Mouse (Mus musculus) midbrain, embryonic 10.5 days (tissue): Measurements from ENCODE around the gene Abhd14a. TPM values are rescaled to one million over a fixed set of nuclear protein-coding genes. Genes with fewer than 3 reads are reported as not detected.

Experiments
- DNase-seq: peaks from one replicate; pipeline ENCODE4 v3.0.0-alpha.2; 2017; ENCODE audit warnings: low spot score
- H3K27ac ChIP-seq: fragments of 300-500 bp; sonication (generic); replicated peaks from 2 replicates; pipeline ENCODE4 v1.5.1; 2016; ENCODE audit warnings: mild to moderate bottlenecking
- H3K27me3 ChIP-seq: fragments of 300-500 bp; sonication (generic); 2 replicates; pipeline ENCODE4 v1.6.1; 2016; ENCODE audit warnings: low read depth, mild to moderate bottlenecking; ENCODE audit not compliant: poor library complexity, severe bottlenecking
- H3K36me3 ChIP-seq: fragments of 300-500 bp; sonication (generic); 2 replicates; pipeline ENCODE4 v1.6.1; 2016; ENCODE audit warnings: mild to moderate bottlenecking, moderate library complexity
- H3K4me1 ChIP-seq: fragments of 300-500 bp; sonication (generic); 2 replicates; pipeline ENCODE4 v1.6.1; 2016
- H3K4me3 ChIP-seq: fragments of 300-500 bp; sonication (generic); 2 replicates; pipeline ENCODE4 v1.5.1; 2016; ENCODE audit warnings: mild to moderate bottlenecking, moderate library complexity
- H3K9me3 ChIP-seq: fragments of 300-500 bp; sonication (generic); replicated peaks from 2 replicates; pipeline ENCODE4 v1.6.1; 2016; ENCODE audit warnings: mild to moderate bottlenecking
- WGBS: fragments of 180-500 bp; shearing (Covaris S2); methylation state at CpG from one replicate; pipeline ENCODE4 v1.1.7; 2016; 5-methylcytosine and 5-hydroxymethylcytosine counted together
- polyA plus RNA-seq: library from polyadenylated mRNA; unstranded; fragments of >200 nt; fragmentation: Nextera tagmentation; extraction: Ambion mirVana; gene quantifications from 2 replicates; pipeline ENCODE4 v1.2.1, GENCODE M21; 2016

Gene Abhd14a
- polyA plus RNA-seq, 1 experiment from 2014 or later = 37.7 TPM

GRCm38 (mm10) chr9:106447951-106448350, 473 bp upstream of the Abhd14a start:
- Histone ChIP-seq H3K4me1 (peaks cover 83% of the 10 kb centered on the region), H3K27me3 (peaks cover 12% of the 10 kb centered on the region; the same call in 1 of the 2 replicates), H3K9me3 (no peaks in the 10 kb centered on the region), H3K27ac (peak overlapping the region; percentile 87), H3K4me3 (peak overlapping the region; percentile 62), H3K36me3 (no peaks in the 10 kb centered on the region)
- DNase-seq = no peak
- WGBS = 40% methylated on average over 9 of the region's 9 CpGs

GRCm38 (mm10) chr9:106444836-106445235, 2.6 kb downstream of the Abhd14a start:
- WGBS = 78% methylated on average over 4 of the region's 4 CpGs
- no peak overlapping the region for H3K27ac ChIP-seq
- H3K4me1 ChIP-seq = peaks cover 52% of the 10 kb centered on the region
- 0 out of 2 replicates have a peak, but pooled peaks cover 3% of the 10 kb centered on the region for H3K36me3 ChIP-seq
- H3K27me3 ChIP-seq = peaks cover 1% of the 10 kb centered on the region; the same call in 1 of the 2 replicates
- no peak for DNase-seq
- no peaks in the 10 kb centered on the region for H3K9me3 ChIP-seq
- H3K4me3 ChIP-seq = no peak overlapping the region

- Histone ChIP-seq H3K4me1 (peaks cover 46% of the 10 kb centered on the region), H3K9me3 (no peaks in the 10 kb centered on the region), H3K4me3 (no peak overlapping the region), H3K27ac (no peak overlapping the region), H3K36me3 (0 out of 2 replicates have a peak, but pooled peaks cover 3% of the 10 kb centered on the region), H3K27me3 (no peaks in the 10 kb centered on the region)
- no peak for DNase-seq
- WGBS = 77% methylated on average over 5 of the region's 5 CpGs
Observed at GRCm38 (mm10) chr9:106442680-106443079, 4.8 kb downstream of the Abhd14a start.

GRCm38 (mm10) chr9:106436566-106436965, 10.9 kb downstream of the Abhd14a start:
- Histone ChIP-seq H3K4me3 (no peak overlapping the region), H3K4me1 (peaks cover 38% of the 10 kb centered on the region), H3K36me3 (peaks cover 43% of the 10 kb centered on the region), H3K9me3 (no peaks in the 10 kb centered on the region), H3K27ac (no peak overlapping the region), H3K27me3 (no peaks in the 10 kb centered on the region)
- WGBS = 86% methylated on average over 9 of the region's 9 CpGs
- no peak for DNase-seq

- DNase-seq = no peak
- no peaks in the 10 kb centered on the region for H3K9me3 ChIP-seq
- H3K4me1 ChIP-seq = peaks cover 46% of the 10 kb centered on the region
- H3K27me3 ChIP-seq = no peaks in the 10 kb centered on the region
- no peak overlapping the region for H3K4me3 ChIP-seq
- H3K27ac ChIP-seq = no peak overlapping the region
- H3K36me3 ChIP-seq = peaks cover 55% of the 10 kb centered on the region
- 83% methylated on average over 7 of the region's 7 CpGs for WGBS
Observed at GRCm38 (mm10) chr9:106433389-106433788, 14.1 kb downstream of the Abhd14a start.

- H3K27me3 ChIP-seq = no peaks in the 10 kb centered on the region
- no peak for DNase-seq
- no peaks in the 10 kb centered on the region for H3K9me3 ChIP-seq
- peak overlapping the region; percentile 96 for H3K4me3 ChIP-seq
- 2% methylated on average over 4 of the region's 4 CpGs for WGBS
- peak overlapping the region; percentile 99 for H3K27ac ChIP-seq
- H3K36me3 ChIP-seq = peaks cover 48% of the 10 kb centered on the region
- peaks cover 15% of the 10 kb centered on the region for H3K4me1 ChIP-seq
Observed at GRCm38 (mm10) chr9:106430015-106430264, 17.5 kb downstream of the Abhd14a start.

GRCm38 (mm10) chr9:106429221-106430014, 18.1 kb downstream of the Abhd14a start, which contains the start of gene Rpl29:
Gene Rpl29, plus strand, starts transcription at chr9:106429454.
- H3K4me1 ChIP-seq = peaks cover 15% of the 10 kb centered on the region
- H3K27ac ChIP-seq = peak within 1 kb of the TSS; percentile 99
- no peaks in the 10 kb centered on the region for H3K27me3 ChIP-seq
- no peaks in the 10 kb centered on the region for H3K9me3 ChIP-seq
- peak within 1 kb of the TSS; percentile 96 for H3K4me3 ChIP-seq
- peaks cover 43% of the 10 kb centered on the region for H3K36me3 ChIP-seq
- peak; percentile 94 for DNase-seq
- WGBS = under 1% methylated on average over 55 of the region's 55 CpGs

GRCm38 (mm10) chr9:106428719-106429220, 18.7 kb downstream of the Abhd14a start:
- WGBS = 21% methylated on average over 11 of the region's 11 CpGs
- H3K9me3 ChIP-seq = no peaks in the 10 kb centered on the region

GRCm38 (mm10) chr9:106421865-106422160, 25.7 kb downstream of the Abhd14a start:
- DNase-seq = peak; percentile 90
- Histone ChIP-seq H3K4me3 (peak overlapping the region; percentile 38), H3K27me3 (peaks cover 22% of the 10 kb centered on the region), H3K27ac (peak overlapping the region; percentile 85), H3K9me3 (no peaks in the 10 kb centered on the region), H3K36me3 (no peaks in the 10 kb centered on the region), H3K4me1 (peaks cover 53% of the 10 kb centered on the region)
- 0% methylated on average over 3 of the region's 3 CpGs for WGBS

More at GRCm38 (mm10) chr9:106428719-106429220, 18.7 kb downstream of the Abhd14a start:
- H3K27ac ChIP-seq = peak overlapping the region; percentile 99
- no peaks in the 10 kb centered on the region for H3K27me3 ChIP-seq
- DNase-seq = no peak
- H3K4me1 ChIP-seq = peaks cover 15% of the 10 kb centered on the region
- peak overlapping the region; percentile 96 for H3K4me3 ChIP-seq
- peaks cover 37% of the 10 kb centered on the region for H3K36me3 ChIP-seq

- Histone ChIP-seq H3K9me3 (no peaks in the 10 kb centered on the region), H3K36me3 (no peaks in the 10 kb centered on the region), H3K27me3 (peaks cover 22% of the 10 kb centered on the region), H3K4me3 (peak overlapping the region; percentile 38), H3K27ac (peak overlapping the region; percentile 85), H3K4me1 (peaks cover 53% of the 10 kb centered on the region)
- DNase-seq = no peak
- WGBS = 4% methylated on average over 18 of the region's 18 CpGs
Observed at GRCm38 (mm10) chr9:106421033-106421864, 26.2 kb downstream of the Abhd14a start.

GRCm38 (mm10) chr9:106420608-106421007, 26.9 kb downstream of the Abhd14a start:
- peaks cover 53% of the 10 kb centered on the region for H3K4me1 ChIP-seq
- H3K27ac ChIP-seq = peak overlapping the region; percentile 85
- H3K9me3 ChIP-seq = no peaks in the 10 kb centered on the region
- peak overlapping the region; percentile 38; the same call in 1 of the 2 replicates for H3K4me3 ChIP-seq
- no peaks in the 10 kb centered on the region for H3K36me3 ChIP-seq
- peaks cover 22% of the 10 kb centered on the region for H3K27me3 ChIP-seq
- 0% methylated on average over 2 of the region's 2 CpGs for WGBS
- DNase-seq = peak; percentile 88

- Histone ChIP-seq H3K27me3 (peaks cover 22% of the 10 kb centered on the region), H3K36me3 (no peaks in the 10 kb centered on the region), H3K27ac (peak overlapping the region; percentile 81), H3K9me3 (no peaks in the 10 kb centered on the region), H3K4me1 (peaks cover 53% of the 10 kb centered on the region), H3K4me3 (peak overlapping the region; percentile 46)
- peak; percentile 63 for DNase-seq
- WGBS = 18% methylated on average over 29 of the region's 29 CpGs
Observed at GRCm38 (mm10) chr9:106417841-106418625, 29.4 kb downstream of the Abhd14a start.
